Mouse (Mus musculus) MEL (cell line): ENCODE measurements at regions not wholly inside any gene's neighbourhood (a gene's known extent, or its start where the extent isn't known, plus 50 kb on each side); places are given as distances from the start of the nearest gene placed in this dataset.

Experiments used
- DNase-seq: peaks from one replicate; pipeline ENCODE4 v3.0.0; 2011; ENCODE audit warnings: low read depth, low spot score
- H3K27ac ChIP-seq: 2 replicates; pipeline ENCODE4 v1.5.1; 2012; ENCODE audit warnings: low read depth, mild to moderate bottlenecking, control low read depth, low read length, moderate library complexity; ENCODE audit not compliant: control insufficient read depth
- H3K27me3 ChIP-seq, 2 experiments: fragments of 150-350 bp in 1 of 2; sonication (generic) in 1 of 2; 2 replicates each; pipeline ENCODE4 v1.6.1; 2012; ENCODE audit warnings: low read length in 2 of 2, mild to moderate bottlenecking in 2 of 2, improper control_type of control experiment in 1 of 2, moderate library complexity in 1 of 2; ENCODE audit not compliant: insufficient read depth in 2 of 2, control insufficient read depth in 1 of 2
- H3K36me3 ChIP-seq, 2 experiments: 2 replicates each; pipeline ENCODE4 v1.6.1; 2012 to 2014; ENCODE audit warnings: low read length in 2 of 2, improper control_type of control experiment in 1 of 2, inconsistent platforms in 1 of 2, mild to moderate bottlenecking in 1 of 2; ENCODE audit not compliant: insufficient read depth in 2 of 2, control insufficient read depth in 1 of 2
- H3K4me1 ChIP-seq, 2 experiments: fragments of 150-350 bp in 1 of 2; sonication (generic) in 1 of 2; 2 replicates each; pipeline ENCODE4 v1.6.1; 2012; ENCODE audit warnings: low read length in 2 of 2, improper control_type of control experiment in 1 of 2, mild to moderate bottlenecking in 1 of 2; ENCODE audit not compliant: insufficient read depth in 2 of 2, control insufficient read depth in 1 of 2
- H3K4me3 ChIP-seq, 2 experiments: fragments of 150-350 bp in 1 of 2; sonication (generic) in 1 of 2; 2 replicates each; pipeline ENCODE4 v1.5.1; 2012; ENCODE audit warnings: low read depth in 2 of 2, low read length in 2 of 2, mild to moderate bottlenecking in 2 of 2, moderate library complexity in 2 of 2, control low read depth in 1 of 2, improper control_type of control experiment in 1 of 2; ENCODE audit not compliant: control insufficient read depth in 1 of 2, insufficient read depth in 1 of 2
- H3K79me2 ChIP-seq: 2 replicates; pipeline ENCODE4 v1.6.1; 2012; ENCODE audit warnings: mild to moderate bottlenecking, low read length, moderate library complexity; ENCODE audit not compliant: control insufficient read depth, poor library complexity, insufficient read depth
- H3K9ac ChIP-seq: 2 replicates; pipeline ENCODE4 v1.6.1; 2012; ENCODE audit warnings: low read depth, mild to moderate bottlenecking, control low read depth, low read length, moderate library complexity; ENCODE audit not compliant: control insufficient read depth, poor library complexity, severe bottlenecking
- H3K9me3 ChIP-seq: fragments of 150-350 bp; sonication (generic); replicated peaks from 2 replicates; pipeline ENCODE4 v1.6.1; 2012; ENCODE audit warnings: mild to moderate bottlenecking, low read length, improper control_type of control experiment, moderate library complexity; ENCODE audit not compliant: insufficient read depth
- CHD1 ChIP-seq: IDR thresholded peaks from 2 replicates; pipeline ENCODE4 v1.6.1; 2012; ENCODE audit warnings: low read depth, mild to moderate bottlenecking, inconsistent platforms, low read length, improper control_type of control experiment
- CHD2 ChIP-seq: IDR thresholded peaks from 2 replicates; pipeline ENCODE4 v1.6.1; 2011; ENCODE audit warnings: low read length, improper control_type of control experiment
- CTCF ChIP-seq, 3 experiments: IDR thresholded peaks in 2 of 3; conservative IDR thresholded peaks in 1 of 3; 2 replicates each; pipeline ENCODE4 v1.5.1; 2011 to 2012; ENCODE audit warnings: low read length in 3 of 3, low read depth in 2 of 3, mild to moderate bottlenecking in 2 of 3, improper control_type of control experiment in 1 of 3, inconsistent platforms in 1 of 3, mixed read lengths in 1 of 3, moderate library complexity in 1 of 3; ENCODE audit not compliant: control insufficient read depth in 1 of 3, insufficient read depth in 1 of 3, poor library complexity in 1 of 3, severe bottlenecking in 1 of 3
- E2F4 ChIP-seq: IDR thresholded peaks from 2 replicates; pipeline ENCODE4 v1.6.1; 2011; ENCODE audit warnings: low read depth, low read length, improper control_type of control experiment, borderline replicate concordance
- GATA1 ChIP-seq: IDR thresholded peaks from 2 replicates; pipeline ENCODE4 v1.6.1; 2011; ENCODE audit warnings: low read depth, low read length, improper control_type of control experiment
- KAT2A ChIP-seq: conservative IDR thresholded peaks from 2 replicates; pipeline ENCODE4 v1.6.1; 2012; ENCODE audit warnings: low read depth, low read length, improper control_type of control experiment, inconsistent platforms
- MAX ChIP-seq: IDR thresholded peaks from 2 replicates; pipeline ENCODE4 v1.6.1; 2011; ENCODE audit warnings: low read length, improper control_type of control experiment
- MXI1 ChIP-seq: IDR thresholded peaks from 2 replicates; pipeline ENCODE4 v1.6.1; 2011; ENCODE audit warnings: mild to moderate bottlenecking, low read depth, low read length, improper control_type of control experiment
- NRF1 ChIP-seq: IDR thresholded peaks from 2 replicates; pipeline ENCODE4 v1.6.1; 2014; ENCODE audit warnings: low read depth, mild to moderate bottlenecking, inconsistent platforms, low read length, improper control_type of control experiment, moderate library complexity; ENCODE audit not compliant: poor library complexity, insufficient read depth, severe bottlenecking
- POLR2A ChIP-seq, 2 experiments: IDR thresholded peaks; 2 replicates each; pipeline ENCODE4 v1.6.1; 2011 to 2012; ENCODE audit warnings: low read length in 2 of 2, mild to moderate bottlenecking in 2 of 2, control low read depth in 1 of 2, improper control_type of control experiment in 1 of 2, low read depth in 1 of 2, moderate library complexity in 1 of 2; ENCODE audit not compliant: control insufficient read depth in 1 of 2, insufficient read depth in 1 of 2, poor library complexity in 1 of 2
- POLR2AphosphoS2 ChIP-seq: IDR thresholded peaks from 2 replicates; pipeline ENCODE4 v1.6.1; 2011; ENCODE audit warnings: low read length, improper control_type of control experiment
- RAD21 ChIP-seq: IDR thresholded peaks from 2 replicates; pipeline ENCODE4 v1.6.1; 2011; ENCODE audit warnings: mild to moderate bottlenecking, low read depth, low read length, improper control_type of control experiment
- RCOR1 ChIP-seq: IDR thresholded peaks from 2 replicates; pipeline ENCODE4 v1.6.1; 2012; ENCODE audit warnings: low read depth, mild to moderate bottlenecking, inconsistent platforms, low read length, improper control_type of control experiment
- SIN3A ChIP-seq: IDR thresholded peaks from 2 replicates; pipeline ENCODE4 v1.6.1; 2012; ENCODE audit warnings: low read length, improper control_type of control experiment, inconsistent platforms
- SMC3 ChIP-seq: IDR thresholded peaks from 2 replicates; pipeline ENCODE4 v1.6.1; 2011; ENCODE audit warnings: low read depth, low read length, improper control_type of control experiment
- TBP ChIP-seq: IDR thresholded peaks from 2 replicates; pipeline ENCODE4 v1.8.0; 2011; ENCODE audit warnings: low read depth, low read length, improper control_type of control experiment
- TCF12 ChIP-seq: IDR thresholded peaks from 2 replicates; pipeline ENCODE4 v1.6.1; 2014; ENCODE audit warnings: low read depth, mild to moderate bottlenecking, inconsistent platforms, low read length, improper control_type of control experiment, moderate library complexity
- UBTF ChIP-seq: IDR thresholded peaks from 2 replicates; pipeline ENCODE4 v1.6.1; 2012; ENCODE audit warnings: low read depth, mild to moderate bottlenecking, inconsistent platforms, low read length, improper control_type of control experiment, moderate library complexity, borderline replicate concordance; ENCODE audit not compliant: insufficient read depth

- TF ChIP-seq SMC3, result no peak
- no peak for TF ChIP-seq MXI1
- TF ChIP-seq POLR2AphosphoS2, result no peak
- no peak for TF ChIP-seq MAX
- TF ChIP-seq TBP, result no peak
- TF ChIP-seq RAD21, result no peak
- TF ChIP-seq POLR2A (IDR thresholded peaks at IDR 0.05; ENCODE audit: control insufficient read depth in 1 of 2, insufficient read depth in 1 of 2, low read depth in 1 of 2, low read length in 2 of 2, poor library complexity in 1 of 2), result no peak
- TF ChIP-seq SIN3A, result no peak
- TF ChIP-seq CHD1, result no peak
- no peak for TF ChIP-seq E2F4
- no peak for TF ChIP-seq KAT2A
- no peak for TF ChIP-seq GATA1
- Histone ChIP-seq H3K9me3 (no peaks in the 10 kb centered on the region), H3K36me3 (no peaks in the 10 kb centered on the region), H3K4me3 (no peak overlapping the region), H3K27ac (no peak overlapping the region), H3K9ac (no peak overlapping the region), H3K27me3 (no peaks in the 10 kb centered on the region), H3K4me1 (no peaks in the 10 kb centered on the region), H3K79me2 (no peaks in the 10 kb centered on the region)
- DNase-seq, result no peak
Measured at GRCm38 (mm10) chr7:61864517-61864916, 481.9 kb upstream of the Ndn start.

DNA sequence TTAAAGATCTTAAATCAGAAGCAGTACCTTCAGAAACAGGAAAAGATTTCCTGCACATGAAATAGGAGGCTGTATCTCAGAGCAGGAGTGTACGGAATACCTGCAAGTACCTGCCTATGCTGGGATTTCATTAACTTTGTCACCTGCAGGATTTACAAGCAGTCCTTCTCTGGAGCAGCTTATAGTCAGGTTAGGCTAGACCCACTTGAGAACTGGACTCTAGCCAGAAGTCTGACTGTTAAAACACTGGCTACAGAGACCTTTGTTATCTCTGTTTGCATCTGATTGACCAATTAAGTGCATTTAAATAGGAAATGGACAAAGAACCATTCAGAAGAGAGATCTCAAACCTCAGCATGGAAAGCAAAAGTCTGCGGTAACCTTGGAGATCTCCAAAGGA, 480.0 kb upstream of the Ndn start:
- DNase-seq, result no peak
- no peak overlapping the region for H3K4me3 ChIP-seq
- no peaks in the 10 kb centered on the region for H3K4me1 ChIP-seq
- no peaks in the 10 kb centered on the region for H3K36me3 ChIP-seq
- H3K9ac ChIP-seq, result no peak overlapping the region
- H3K79me2 ChIP-seq, result no peaks in the 10 kb centered on the region
- no peaks in the 10 kb centered on the region for H3K9me3 ChIP-seq
- TF ChIP-seq TBP (no peak), NRF1 (no peak), KAT2A (no peak), TCF12 (no peak), POLR2A (IDR thresholded peaks at IDR 0.05; ENCODE audit: control insufficient read depth in 1 of 2, insufficient read depth in 1 of 2, low read depth in 1 of 2, low read length in 2 of 2, poor library complexity in 1 of 2) (no peak), CTCF (IDR thresholded peaks at IDR 0.05 in 2 of 3, conservative IDR thresholded peaks at IDR 0.05 in 1 of 3; ENCODE audit: control insufficient read depth in 1 of 3, insufficient read depth in 1 of 3, low read depth in 2 of 3, low read length in 3 of 3, poor library complexity in 1 of 3, severe bottlenecking in 1 of 3) (no peak), RCOR1 (no peak), UBTF (no peak), CHD2 (no peak), RAD21 (no peak)
- H3K27me3 ChIP-seq, result no peaks in the 10 kb centered on the region
- H3K27ac ChIP-seq, result no peak overlapping the region
